Mouse (Mus musculus) neural tube, embryonic 11.5 days (tissue): Measurements from ENCODE around the gene Gm5244. TPM values are rescaled to one million over a fixed set of nuclear protein-coding genes. Genes with fewer than 3 reads are reported as not detected.

Experiments used
- ATAC-seq: fragments of 200-750 bp; cut with Nextera tagmentation; 2 replicates; pipeline ENCODE4 v1.8.0; 2017; ENCODE audit warnings: moderate number of reproducible peaks, mild to moderate bottlenecking, moderate TSS enrichment, moderate library complexity; ENCODE audit not compliant: insufficient read depth, low FRiP score, low TSS enrichment
- DNase-seq: peaks from one replicate; pipeline ENCODE4 v3.0.0-alpha.2; 2015; ENCODE audit warnings: low spot score
- H3K27ac ChIP-seq: fragments of 300-500 bp; sonication (generic); 2 replicates; pipeline ENCODE4 v1.5.1; 2014; ENCODE audit warnings: low read depth, mild to moderate bottlenecking, low read length
- H3K27me3 ChIP-seq: fragments of 300-500 bp; sonication (generic); 2 replicates; pipeline ENCODE4 v1.6.1; 2014; ENCODE audit warnings: mild to moderate bottlenecking, low read length, mixed read lengths; ENCODE audit not compliant: control insufficient read depth, insufficient read depth
- H3K36me3 ChIP-seq: fragments of 300-500 bp; sonication (generic); 2 replicates; pipeline ENCODE4 v1.6.1; 2014; ENCODE audit warnings: mild to moderate bottlenecking, low read length, moderate library complexity, mixed read lengths; ENCODE audit not compliant: control insufficient read depth, insufficient read depth
- H3K4me1 ChIP-seq: fragments of 300-500 bp; sonication (generic); 2 replicates; pipeline ENCODE4 v1.6.1; 2014; ENCODE audit warnings: low read length, mixed read lengths; ENCODE audit not compliant: control insufficient read depth, insufficient read depth
- H3K4me2 ChIP-seq: fragments of 300-500 bp; sonication (generic); 2 replicates; pipeline ENCODE4 v1.6.1; 2014; ENCODE audit warnings: low read depth, mild to moderate bottlenecking, moderate library complexity
- H3K4me3 ChIP-seq: fragments of 300-500 bp; sonication (generic); 2 replicates; pipeline ENCODE4 v1.5.1; 2014; ENCODE audit warnings: low read depth, low read length
- H3K9ac ChIP-seq: fragments of 300-500 bp; sonication (generic); 2 replicates; pipeline ENCODE4 v1.6.1; 2014; ENCODE audit warnings: mild to moderate bottlenecking, low read length
- H3K9me3 ChIP-seq: fragments of 300-500 bp; sonication (generic); 2 replicates; pipeline ENCODE4 v1.6.1; 2016; ENCODE audit warnings: low read length; ENCODE audit not compliant: control insufficient read depth
- WGBS: fragments of 180-500 bp; shearing (Covaris S2); extraction: QIAGEN DNeasy Blood & Tissue Kit; methylation state at CpG from one replicate; pipeline ENCODE4 v1.1.7; 2014; 5-methylcytosine and 5-hydroxymethylcytosine counted together
- polyA plus RNA-seq: library from polyadenylated mRNA; unstranded; fragments of >200 nt; fragmentation: Nextera tagmentation; extraction: Ambion mirVana; gene quantifications from 2 replicates; pipeline ENCODE4 v1.2.1, GENCODE M21; 2014

The Gm5244 gene
- polyA plus RNA-seq, 1 experiment from 2014 or later, result not detected

GRCm38 (mm10) chr19:12806214-12806613, 40.3 kb upstream of the Gm5244 start:
- Histone ChIP-seq H3K4me3 (no peak overlapping the region), H3K27ac (no peak overlapping the region), H3K9me3 (no peaks in the 10 kb centered on the region), H3K27me3 (no peaks in the 10 kb centered on the region), H3K4me2 (no peak overlapping the region), H3K36me3 (no peaks in the 10 kb centered on the region), H3K4me1 (no peaks in the 10 kb centered on the region), H3K9ac (no peak overlapping the region)
- ATAC-seq (no peak), DNase-seq (no peak)
- WGBS, result 77% methylated on average over 2 of the region's 2 CpGs

GRCm38 (mm10) chr19:12812644-12813364, 33.7 kb upstream of the Gm5244 start:
- 63% methylated on average over 1 of the region's 1 CpGs for WGBS
- DNase-seq, result no peak
- H3K4me2 ChIP-seq, result no peak overlapping the region
- ATAC-seq, result no peak
- no peak overlapping the region for H3K4me3 ChIP-seq
- H3K27ac ChIP-seq, result no peak overlapping the region
- no peaks in the 10 kb centered on the region for H3K9me3 ChIP-seq
- no peak overlapping the region for H3K9ac ChIP-seq
- H3K27me3 ChIP-seq, result no peaks in the 10 kb centered on the region
- no peaks in the 10 kb centered on the region for H3K4me1 ChIP-seq
- H3K36me3 ChIP-seq, result no peaks in the 10 kb centered on the region

- 95% methylated on average over 1 of the region's 1 CpGs for WGBS
- Histone ChIP-seq H3K4me3 (no peak overlapping the region), H3K27ac (no peak overlapping the region), H3K9ac (no peak overlapping the region), H3K27me3 (no peaks in the 10 kb centered on the region), H3K9me3 (no peaks in the 10 kb centered on the region), H3K4me2 (no peak overlapping the region), H3K4me1 (no peaks in the 10 kb centered on the region), H3K36me3 (no peaks in the 10 kb centered on the region)
- no peak for ATAC-seq
- DNase-seq, result no peak
Measured at GRCm38 (mm10) chr19:12813883-12814282, 32.6 kb upstream of the Gm5244 start.

GRCm38 (mm10) chr19:12818507-12818906, 28.0 kb upstream of the Gm5244 start:
- Histone ChIP-seq H3K36me3 (no peaks in the 10 kb centered on the region), H3K27ac (no peak overlapping the region), H3K4me3 (no peak overlapping the region), H3K9ac (no peak overlapping the region), H3K27me3 (no peaks in the 10 kb centered on the region), H3K4me2 (no peak overlapping the region), H3K9me3 (no peaks in the 10 kb centered on the region), H3K4me1 (no peaks in the 10 kb centered on the region)
- no peak for ATAC-seq
- DNase-seq, result no peak
- WGBS, result 87% methylated on average over 1 of the region's 1 CpGs

GRCm38 (mm10) chr19:12820383-12820782, 26.1 kb upstream of the Gm5244 start:
- H3K4me1 ChIP-seq, result no peaks in the 10 kb centered on the region
- no peaks in the 10 kb centered on the region for H3K9me3 ChIP-seq
- no peak overlapping the region for H3K4me3 ChIP-seq
- 42% methylated on average over 4 of the region's 4 CpGs for WGBS
- no peaks in the 10 kb centered on the region for H3K27me3 ChIP-seq
- H3K36me3 ChIP-seq, result no peaks in the 10 kb centered on the region
- peak; percentile 14 for DNase-seq
- H3K4me2 ChIP-seq, result no peak overlapping the region
- no peak overlapping the region for H3K27ac ChIP-seq
- ATAC-seq, result no peak
- no peak overlapping the region for H3K9ac ChIP-seq

GRCm38 (mm10) chr19:12824549-12824948, 21.9 kb upstream of the Gm5244 start:
- WGBS, result 67% methylated on average over 4 of the region's 4 CpGs

GRCm38 (mm10) chr19:12830823-12831430, 15.6 kb upstream of the Gm5244 start:
- Histone ChIP-seq H3K9ac (no peak overlapping the region), H3K36me3 (no peaks in the 10 kb centered on the region), H3K27me3 (no peaks in the 10 kb centered on the region), H3K4me2 (no peak overlapping the region), H3K4me1 (no peaks in the 10 kb centered on the region), H3K4me3 (no peak overlapping the region), H3K9me3 (no peaks in the 10 kb centered on the region), H3K27ac (no peak overlapping the region)
- 73% methylated on average over 2 of the region's 2 CpGs for WGBS
- ATAC-seq (no peak), DNase-seq (no peak)

More at GRCm38 (mm10) chr19:12824549-12824948, 21.9 kb upstream of the Gm5244 start:
- H3K27me3 ChIP-seq, result no peaks in the 10 kb centered on the region
- no peak for ATAC-seq
- no peaks in the 10 kb centered on the region for H3K36me3 ChIP-seq
- H3K4me2 ChIP-seq, result no peak overlapping the region
- no peak overlapping the region for H3K4me3 ChIP-seq
- no peak for DNase-seq
- H3K9me3 ChIP-seq, result no peaks in the 10 kb centered on the region
- H3K27ac ChIP-seq, result no peak overlapping the region
- no peak overlapping the region for H3K9ac ChIP-seq
- no peaks in the 10 kb centered on the region for H3K4me1 ChIP-seq

GRCm38 (mm10) chr19:12831559-12831958, 14.9 kb upstream of the Gm5244 start:
- no peak for DNase-seq
- 74% methylated on average over 1 of the region's 1 CpGs for WGBS
- no peak overlapping the region for H3K9ac ChIP-seq
- no peaks in the 10 kb centered on the region for H3K4me1 ChIP-seq
- H3K36me3 ChIP-seq, result no peaks in the 10 kb centered on the region
- H3K27ac ChIP-seq, result no peak overlapping the region
- H3K4me3 ChIP-seq, result no peak overlapping the region
- no peaks in the 10 kb centered on the region for H3K27me3 ChIP-seq
- no peak overlapping the region for H3K4me2 ChIP-seq
- H3K9me3 ChIP-seq, result no peaks in the 10 kb centered on the region
- ATAC-seq, result no peak

- no peak for ATAC-seq
- no peak for DNase-seq
- Histone ChIP-seq H3K4me3 (no peak overlapping the region), H3K9ac (no peak overlapping the region), H3K4me2 (no peak overlapping the region), H3K27ac (no peak overlapping the region), H3K4me1 (no peaks in the 10 kb centered on the region), H3K9me3 (no peaks in the 10 kb centered on the region), H3K36me3 (no peaks in the 10 kb centered on the region), H3K27me3 (no peaks in the 10 kb centered on the region)
- 86% methylated on average over 3 of the region's 3 CpGs for WGBS
Measured at GRCm38 (mm10) chr19:12833625-12834024, 12.9 kb upstream of the Gm5244 start.
